Mouse (Mus musculus) forebrain, embryonic 14.5 days (tissue): Measurements from ENCODE around the gene Polrmt. TPM values are rescaled to one million over a fixed set of nuclear protein-coding genes. Genes with fewer than 3 reads are reported as not detected.

Source experiments
- ATAC-seq: fragments of 200-750 bp; cut with Nextera tagmentation; 2 replicates; pipeline ENCODE4 v1.8.0; 2017; ENCODE audit warnings: mild to moderate bottlenecking, moderate library complexity
- DNase-seq: peaks from one replicate; pipeline ENCODE4 v3.0.0-alpha.2; 2015; ENCODE audit warnings: low spot score
- H3K27ac ChIP-seq: fragments of 300-500 bp; sonication (generic); 2 replicates; pipeline ENCODE4 v1.5.1; 2014; ENCODE audit warnings: low read depth, mild to moderate bottlenecking, control low read depth, low read length, moderate library complexity
- H3K27me3 ChIP-seq: fragments of 300-500 bp; sonication (generic); replicated peaks from 2 replicates; pipeline ENCODE4 v1.6.1; 2014; ENCODE audit warnings: low read length, control low read depth, mixed read lengths; ENCODE audit not compliant: control insufficient read depth, insufficient read depth
- H3K36me3 ChIP-seq: fragments of 300-500 bp; sonication (generic); 2 replicates; pipeline ENCODE4 v1.6.1; 2014; ENCODE audit warnings: low read length, control low read depth; ENCODE audit not compliant: control insufficient read depth, insufficient read depth
- H3K4me1 ChIP-seq: fragments of 300-500 bp; sonication (generic); 2 replicates; pipeline ENCODE4 v1.6.1; 2014; ENCODE audit warnings: antibody characterized with exemption, low read length, control low read depth; ENCODE audit not compliant: control insufficient read depth, insufficient read depth
- H3K4me2 ChIP-seq: fragments of 300-500 bp; sonication (generic); 2 replicates; pipeline ENCODE4 v1.6.1; 2014; ENCODE audit warnings: mild to moderate bottlenecking, control low read depth, low read length
- H3K4me3 ChIP-seq: fragments of 300-500 bp; sonication (generic); 2 replicates; pipeline ENCODE4 v1.5.1; 2014; ENCODE audit warnings: low read depth, low read length, control low read depth
- H3K9ac ChIP-seq: fragments of 300-500 bp; sonication (generic); 2 replicates; pipeline ENCODE4 v1.6.1; 2014; ENCODE audit warnings: mild to moderate bottlenecking, low read length, control low read depth, moderate library complexity
- H3K9me3 ChIP-seq: fragments of 300-500 bp; sonication (generic); replicated peaks from 2 replicates; pipeline ENCODE4 v1.6.1; 2016; ENCODE audit warnings: low read length, control low read depth, mixed read lengths; ENCODE audit not compliant: control insufficient read depth
- WGBS: fragments of 180-500 bp; shearing (Covaris S2); extraction: QIAGEN DNeasy Blood & Tissue Kit; methylation state at CpG from one replicate; pipeline ENCODE4 v1.1.7; 2014; 5-methylcytosine and 5-hydroxymethylcytosine counted together
- polyA plus RNA-seq: library from polyadenylated mRNA; unstranded; fragments of >200 nt; fragmentation: Nextera tagmentation; extraction: Ambion mirVana; gene quantifications from 2 replicates; pipeline ENCODE4 v1.2.1, GENCODE M21; 2014

Gene Polrmt
- polyA plus RNA-seq, 1 experiment from 2014 or later, result 32.1 TPM

DNA sequence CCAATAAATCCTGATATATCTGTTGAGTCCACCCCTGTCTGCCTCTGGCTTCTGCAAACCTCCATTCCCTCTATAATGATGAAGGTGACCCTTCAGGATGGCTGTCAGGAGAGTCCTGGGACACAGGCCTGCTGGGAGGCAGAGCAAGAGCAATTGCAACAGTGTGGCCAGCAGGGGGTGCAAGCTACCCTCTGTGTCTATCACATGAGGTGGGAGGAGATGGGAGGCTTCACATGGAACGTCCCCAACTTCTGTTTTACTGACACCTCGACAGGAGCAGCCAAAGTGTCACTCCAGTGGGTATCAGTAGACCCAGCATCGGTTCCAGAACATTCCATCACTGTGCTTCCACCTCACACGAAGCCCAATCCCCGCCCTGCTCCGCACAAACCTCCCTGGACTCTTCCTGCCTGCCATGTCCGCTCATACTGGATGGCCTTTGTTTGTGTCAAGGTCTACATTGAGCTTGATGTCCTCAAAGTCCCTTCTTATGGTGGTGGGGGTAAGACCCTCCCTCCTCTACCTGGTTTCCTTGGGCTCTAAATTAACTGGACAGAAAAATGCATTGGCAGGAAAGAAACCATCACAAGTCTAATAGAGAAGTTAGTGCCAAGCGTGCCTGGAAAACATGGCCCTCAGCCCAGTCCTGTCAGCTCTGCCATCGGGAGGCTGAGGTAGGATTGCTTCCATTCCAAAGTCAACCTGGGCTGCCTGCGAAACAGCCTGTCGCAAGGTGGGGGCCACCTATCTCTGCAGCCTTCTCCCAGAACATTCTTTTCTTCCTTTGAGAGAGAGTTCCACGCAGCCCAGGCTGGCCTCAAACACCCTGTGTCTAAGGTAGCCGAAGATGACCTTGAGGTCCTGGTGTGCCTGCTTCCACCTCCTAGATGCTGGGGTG lies 50.9 kb downstream of the Polrmt start:
- no peaks in the 10 kb centered on the region for H3K27me3 ChIP-seq
- DNase-seq (peak; percentile 75), ATAC-seq (peak; percentile 56)
- H3K27ac ChIP-seq, result no peak overlapping the region
- H3K9ac ChIP-seq, result no peak overlapping the region
- 67% methylated on average over 13 of the region's 13 CpGs for WGBS
- H3K4me3 ChIP-seq, result no peak overlapping the region
- no peaks in the 10 kb centered on the region for H3K4me1 ChIP-seq
- no peaks in the 10 kb centered on the region for H3K36me3 ChIP-seq
- H3K4me2 ChIP-seq, result no peak overlapping the region
- no peaks in the 10 kb centered on the region for H3K9me3 ChIP-seq

DNA sequence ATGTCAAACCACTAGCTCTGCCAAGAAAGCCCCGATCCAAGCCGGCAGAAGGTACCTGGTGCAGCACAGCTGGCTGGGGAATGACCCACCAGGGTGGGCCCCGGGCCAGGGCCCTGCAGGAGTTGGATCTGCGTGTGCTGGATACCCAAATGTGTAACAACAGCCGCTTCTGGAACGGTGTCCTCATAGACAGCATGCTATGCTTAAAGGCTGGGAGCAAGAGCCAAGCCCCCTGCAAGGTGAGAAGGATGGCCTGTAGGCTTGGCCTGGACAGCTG lies 52.1 kb downstream of the Polrmt start:
- no peak overlapping the region for H3K4me2 ChIP-seq
- no peak overlapping the region for H3K27ac ChIP-seq
- no peak overlapping the region for H3K4me3 ChIP-seq
- H3K9ac ChIP-seq, result no peak overlapping the region
- H3K27me3 ChIP-seq, result no peaks in the 10 kb centered on the region
- DNase-seq (no peak), ATAC-seq (no peak)
- no peaks in the 10 kb centered on the region for H3K9me3 ChIP-seq
- WGBS, result 84% methylated on average over 6 of the region's 6 CpGs
- H3K4me1 ChIP-seq, result no peaks in the 10 kb centered on the region
- peaks cover 4% of the 10 kb centered on the region for H3K36me3 ChIP-seq

DNA sequence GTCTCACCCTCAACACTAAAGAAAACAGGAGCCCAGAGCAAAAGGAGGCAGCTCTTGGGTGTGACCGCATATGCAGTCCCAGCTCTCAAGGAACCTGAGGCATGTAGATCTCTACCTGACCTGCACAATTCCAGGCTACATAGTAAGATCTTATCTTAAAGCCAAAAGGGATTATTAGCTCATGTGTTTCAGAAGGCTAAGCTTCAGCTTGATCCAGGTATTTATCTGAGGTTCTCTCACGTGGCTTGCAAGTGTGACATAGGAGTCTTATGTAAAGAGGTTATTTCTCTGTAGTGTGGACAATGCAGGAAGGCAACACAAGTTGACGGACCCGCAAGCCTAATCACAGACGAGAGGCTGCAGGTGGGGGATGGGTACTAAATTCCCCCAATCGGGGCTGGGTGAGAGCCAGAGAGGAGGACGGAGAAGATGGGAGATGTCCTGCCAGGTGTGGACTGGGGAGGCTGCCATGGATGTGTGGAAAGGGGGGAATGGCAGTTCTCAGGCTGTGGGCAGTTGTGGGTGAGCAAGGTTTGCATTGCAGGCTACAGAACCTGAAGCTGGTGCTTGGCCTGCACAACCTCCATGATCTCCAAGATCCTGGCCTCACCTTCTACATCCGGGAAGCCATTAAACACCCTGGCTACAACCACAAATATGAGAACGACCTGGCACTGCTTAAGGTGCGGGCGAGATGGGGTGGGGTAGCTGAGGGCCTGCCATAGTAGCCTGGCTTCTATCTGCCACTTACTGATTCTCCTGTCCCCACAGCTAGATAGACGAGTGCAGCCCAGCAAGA lies 52.6 kb downstream of the Polrmt start:
- Histone ChIP-seq H3K4me1 (no peaks in the 10 kb centered on the region), H3K27ac (no peak overlapping the region), H3K27me3 (no peaks in the 10 kb centered on the region), H3K4me2 (no peak overlapping the region), H3K36me3 (peaks cover 9% of the 10 kb centered on the region), H3K4me3 (no peak overlapping the region), H3K9me3 (no peaks in the 10 kb centered on the region), H3K9ac (no peak overlapping the region)
- DNase-seq, result no peak
- no peak for ATAC-seq
- WGBS, result 79% methylated on average over 12 of the region's 12 CpGs

DNA sequence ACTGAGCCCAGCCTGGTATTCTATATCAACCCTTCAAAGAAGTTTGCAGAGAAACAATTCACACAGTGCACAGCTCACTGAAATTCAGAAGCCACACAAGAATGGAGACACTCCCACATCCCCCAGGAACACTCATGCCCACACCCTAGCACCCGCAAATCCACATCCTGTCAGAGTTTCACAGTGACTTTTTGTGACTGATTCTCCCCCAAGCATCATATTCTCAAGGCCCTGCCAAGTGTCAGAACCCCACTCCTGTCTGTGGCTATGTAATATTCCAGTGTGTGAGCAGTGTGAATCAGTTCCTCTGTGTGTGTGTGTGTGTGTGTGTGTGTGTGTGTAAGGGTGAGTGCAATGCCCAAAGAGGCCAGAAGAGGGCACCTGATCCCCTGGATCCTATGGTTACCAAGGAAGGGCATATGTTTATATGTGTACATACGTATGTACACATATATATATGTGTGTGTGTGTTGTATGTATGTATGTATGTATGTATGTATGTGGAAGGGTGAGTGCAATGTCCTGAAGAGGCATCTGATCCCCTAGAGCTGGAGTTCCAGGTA lies 54.3 kb downstream of the Polrmt start:
- ATAC-seq (no peak), DNase-seq (no peak)
- Histone ChIP-seq H3K9me3 (no peaks in the 10 kb centered on the region), H3K4me2 (no peak overlapping the region), H3K9ac (no peak overlapping the region), H3K4me3 (no peak overlapping the region), H3K4me1 (no peaks in the 10 kb centered on the region), H3K27me3 (no peaks in the 10 kb centered on the region), H3K27ac (no peak overlapping the region), H3K36me3 (peaks cover 26% of the 10 kb centered on the region)
- 95% methylated on average over 2 of the region's 2 CpGs for WGBS

DNA sequence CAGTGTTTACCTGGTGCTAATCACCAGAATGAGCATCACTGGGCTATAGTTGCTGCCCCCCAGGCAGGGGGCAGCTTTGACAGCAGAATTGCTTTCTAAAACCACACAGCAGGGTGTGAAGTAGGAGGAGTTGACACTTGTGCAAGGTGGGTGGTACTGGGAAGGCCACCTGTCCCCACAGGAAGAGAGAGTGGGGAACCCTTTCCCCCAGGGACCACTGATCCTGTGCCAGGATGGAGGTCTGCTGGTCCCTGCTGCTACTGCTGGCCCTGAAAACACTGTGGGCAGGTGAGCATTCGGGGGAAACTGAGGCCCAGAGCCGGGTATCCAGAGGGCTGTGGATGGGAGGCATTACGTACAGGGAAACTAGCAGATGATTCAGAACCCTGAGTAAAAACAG lies 57.2 kb downstream of the Polrmt start:
- Histone ChIP-seq H3K9ac (no peak overlapping the region), H3K27ac (no peak overlapping the region), H3K36me3 (peaks cover 55% of the 10 kb centered on the region), H3K4me1 (no peaks in the 10 kb centered on the region), H3K27me3 (no peaks in the 10 kb centered on the region), H3K9me3 (no peaks in the 10 kb centered on the region), H3K4me2 (no peak overlapping the region), H3K4me3 (no peak overlapping the region)
- DNase-seq (no peak), ATAC-seq (no peak)
- 100% methylated on average over 3 of the region's 3 CpGs for WGBS

DNA sequence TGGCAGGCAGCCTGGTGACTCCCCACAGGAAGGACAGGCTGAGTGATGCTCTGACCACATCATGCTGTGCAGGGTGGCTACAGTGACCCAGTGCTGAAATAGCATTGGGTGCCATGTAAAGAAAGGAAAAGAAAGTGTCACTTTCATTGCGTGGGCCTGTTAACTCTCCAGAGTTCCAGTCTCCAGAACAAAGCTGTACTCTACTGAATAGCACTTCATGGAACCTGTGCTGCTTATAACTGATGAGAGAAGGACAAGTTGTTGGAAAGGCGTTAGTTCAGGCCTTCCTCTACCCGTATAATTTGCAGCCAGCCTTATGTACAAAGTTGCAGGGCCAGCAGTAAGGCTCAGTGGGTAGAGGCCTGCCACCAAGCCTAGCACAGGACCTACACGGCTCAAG lies 57.7 kb downstream of the Polrmt start, which contains the start of gene Gzmm:
TSS of gene Gzmm (plus strand) at position 301 of the 400 bp plus-strand sequence.
- Histone ChIP-seq H3K9me3 (no peaks in the 10 kb centered on the region), H3K4me3 (no peak within 1 kb of the TSS), H3K27me3 (no peaks in the 10 kb centered on the region), H3K36me3 (peaks cover 56% of the 10 kb centered on the region), H3K4me2 (no peak within 1 kb of the TSS), H3K9ac (no peak within 1 kb of the TSS), H3K27ac (no peak within 1 kb of the TSS), H3K4me1 (peaks cover under 1% of the 10 kb centered on the region)
- WGBS, result 83% methylated on average over 4 of the region's 4 CpGs
- DNase-seq, result no peak
- ATAC-seq, result no peak

DNA sequence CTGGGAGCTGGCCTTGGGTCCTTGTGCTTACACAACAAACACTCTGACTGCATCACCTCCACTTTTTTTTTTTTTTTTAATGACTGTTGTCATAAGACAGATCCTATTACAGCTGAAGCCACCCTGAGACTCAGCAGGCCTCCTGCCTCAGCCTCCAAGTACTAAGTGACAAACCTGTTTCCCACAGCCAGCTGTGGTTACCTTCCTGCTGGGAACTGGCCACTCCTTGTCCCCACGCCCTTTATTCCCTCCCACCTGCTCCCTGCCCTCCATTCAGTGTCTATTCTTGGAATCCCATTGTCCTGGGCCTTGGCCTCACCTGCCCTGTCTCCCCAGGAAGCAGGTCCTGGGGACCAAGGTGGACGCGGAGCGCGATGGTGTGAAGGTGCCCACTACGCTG lies 58.9 kb downstream of the Polrmt start:
- WGBS, result 94% methylated on average over 6 of the region's 6 CpGs
- no peak for DNase-seq
- H3K36me3 ChIP-seq, result peaks cover 56% of the 10 kb centered on the region

DNA sequence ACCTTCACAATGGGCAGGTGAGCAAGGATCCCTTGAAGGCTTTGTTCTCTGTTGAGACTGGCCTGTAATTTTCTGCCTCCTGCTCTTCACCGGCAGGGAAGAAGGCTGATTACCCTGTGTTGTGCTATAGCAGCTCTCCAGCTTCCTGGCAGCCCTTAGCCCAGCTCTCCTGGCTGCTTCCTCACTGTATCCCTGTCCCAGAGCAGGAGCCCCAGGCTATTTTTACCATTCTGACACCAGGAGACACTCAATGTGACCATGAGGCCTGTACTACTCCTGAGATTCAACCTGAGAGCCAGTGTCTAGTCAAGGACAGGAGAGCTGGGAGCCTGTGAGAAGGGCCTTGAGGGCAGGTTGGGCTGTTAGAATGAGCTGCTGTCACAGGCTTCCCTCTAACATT lies 59.7 kb downstream of the Polrmt start:
- 100% methylated on average over 1 of the region's 1 CpGs for WGBS
- Histone ChIP-seq H3K27me3 (no peaks in the 10 kb centered on the region), H3K4me1 (peaks cover 10% of the 10 kb centered on the region), H3K9me3 (no peaks in the 10 kb centered on the region), H3K36me3 (peaks cover 56% of the 10 kb centered on the region), H3K4me2 (no peak overlapping the region), H3K9ac (no peak overlapping the region), H3K27ac (no peak overlapping the region), H3K4me3 (no peak overlapping the region)
- ATAC-seq (no peak), DNase-seq (no peak)

More for the DNA sequence above, 58.9 kb downstream of the Polrmt start:
- Histone ChIP-seq H3K4me2 (no peak overlapping the region), H3K9me3 (no peaks in the 10 kb centered on the region), H3K9ac (no peak overlapping the region), H3K27ac (no peak overlapping the region), H3K4me3 (no peak overlapping the region), H3K27me3 (no peaks in the 10 kb centered on the region), H3K4me1 (peaks cover 10% of the 10 kb centered on the region)
- no peak for ATAC-seq

DNA sequence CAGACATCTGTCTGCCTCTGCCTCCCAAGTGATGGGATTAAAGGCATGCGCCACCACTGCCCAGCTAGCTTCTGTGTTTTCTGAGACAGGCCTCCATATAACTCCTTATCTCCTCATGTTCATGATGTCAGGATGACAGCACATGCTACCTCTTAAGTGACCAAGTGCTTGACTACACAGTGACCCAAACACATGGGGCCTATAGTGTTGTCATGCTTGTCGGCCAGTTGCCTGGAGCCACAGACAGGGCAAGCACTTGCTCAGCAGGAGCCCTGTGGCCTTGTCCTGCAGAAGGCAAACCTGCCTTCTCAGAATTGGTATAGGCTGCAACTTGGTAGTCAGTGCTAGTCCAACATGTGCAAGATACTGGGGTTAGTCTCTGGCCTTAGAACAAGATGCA lies 60.2 kb downstream of the Polrmt start:
- Histone ChIP-seq H3K4me3 (no peak overlapping the region), H3K4me2 (no peak overlapping the region), H3K9me3 (no peaks in the 10 kb centered on the region), H3K27me3 (no peaks in the 10 kb centered on the region), H3K27ac (no peak overlapping the region), H3K4me1 (peaks cover 10% of the 10 kb centered on the region), H3K9ac (no peak overlapping the region), H3K36me3 (peaks cover 56% of the 10 kb centered on the region)
- no peak for DNase-seq
- WGBS, result 91% methylated on average over 2 of the region's 2 CpGs
- ATAC-seq, result no peak
